In genomic region chr7:112957630-112958029, GRCm38 (mm10) we compare ENCODE assay signal across 15 mouse cellular contexts. TPM values are rescaled to one million over a fixed set of nuclear protein-coding genes. Genes with fewer than 3 reads are reported as not detected.
A peak's percentile ranks its signal among the peaks of the same experiment; 100 is the strongest.
DNase-seq lines count a peak whose midpoint lies in the region; ATAC-seq and TF ChIP-seq lines count a peak whose summit lies in the region.
"Had no signal": no experiment of that assay in that cellular context is flagged by ENCODE, and none has a peak within 500 bp of the region (broad histone marks: within the 10 kb centered on the region; RNA-seq: fewer than 3 reads in every experiment).

No protein-coding gene starts in this region.

- no peak overlapping the region for H3K9ac ChIP-seq in heart, embryonic 12.5 days
- no peak overlapping the region for H3K9ac ChIP-seq in midbrain, embryonic 16.5 days (ENCODE audit: low read depth, low read length)
- no peak overlapping the region for H3K9ac ChIP-seq in midbrain, embryonic 15.5 days
- H3K9ac ChIP-seq in kidney, embryonic 16.5 days (replicated peaks; ENCODE audit: low read length): no peak overlapping the region
- H3K9ac ChIP-seq in liver, postnatal 0 days (replicated peaks): no peak overlapping the region
- H3K9ac ChIP-seq: liver, embryonic 14.5 days had no signal

- peaks cover 26% of the 10 kb centered on the region for H3K4me1 ChIP-seq in heart, embryonic 12.5 days (replicated peaks)
- H3K4me1 ChIP-seq in midbrain, embryonic 16.5 days (ENCODE audit: control insufficient read depth, insufficient read depth, low read length): peaks cover 7% of the 10 kb centered on the region
- H3K4me1 ChIP-seq in midbrain, embryonic 15.5 days: peaks cover 19% of the 10 kb centered on the region
- H3K4me1 ChIP-seq in kidney, embryonic 16.5 days (ENCODE audit: insufficient read depth, low read length): peaks cover 29% of the 10 kb centered on the region
- peaks cover 9% of the 10 kb centered on the region for H3K4me1 ChIP-seq in liver, postnatal 0 days (ENCODE audit: insufficient read depth)

- no peak for ATAC-seq in heart, embryonic 12.5 days (ENCODE audit: insufficient number of reproducible peaks, low FRiP score)
- ATAC-seq in midbrain, embryonic 16.5 days: no peak
- no peak for ATAC-seq in midbrain, embryonic 15.5 days (replicated peaks)
- ATAC-seq in kidney, embryonic 16.5 days (ENCODE audit: low FRiP score, low TSS enrichment): no peak
- no peak for ATAC-seq in liver, postnatal 0 days

- TF ChIP-seq CTCF in liver, postnatal 0 days (IDR thresholded peaks at IDR 0.05; ENCODE audit: low read depth): no peak

- 61% methylated on average over 6 of the region's 6 CpGs for WGBS in heart, embryonic 12.5 days
- WGBS in midbrain, embryonic 16.5 days: 38% methylated on average over 6 of the region's 6 CpGs
- WGBS in midbrain, embryonic 15.5 days: 32% methylated on average over 6 of the region's 6 CpGs
- WGBS in kidney, embryonic 16.5 days: 23% methylated on average over 6 of the region's 6 CpGs
- WGBS in liver, postnatal 0 days (ENCODE audit: insufficient replicate concordance): 59% methylated on average over 6 of the region's 6 CpGs

- H3K27ac ChIP-seq in heart, embryonic 12.5 days (ENCODE audit: poor library complexity, severe bottlenecking): no peak overlapping the region
- no peak overlapping the region for H3K27ac ChIP-seq in midbrain, embryonic 16.5 days (ENCODE audit: low read length)
- H3K27ac ChIP-seq in midbrain, embryonic 15.5 days: no peak overlapping the region
- H3K27ac ChIP-seq in kidney, embryonic 16.5 days (ENCODE audit: low read length): no peak overlapping the region; the same call in 1 of the 2 replicates
- no peak overlapping the region for H3K27ac ChIP-seq in liver, postnatal 0 days (ENCODE audit: low read depth)
- H3K27ac ChIP-seq: liver, embryonic 14.5 days had no signal

- H3K4me2 ChIP-seq in heart, embryonic 12.5 days: peak overlapping the region; percentile 15; the same call in 1 of the 2 replicates
- 0 out of 2 replicates have a peak overlapping the region, but pooled peaks have one; percentile 8 for H3K4me2 ChIP-seq in midbrain, embryonic 16.5 days (ENCODE audit: low read length)
- H3K4me2 ChIP-seq in midbrain, embryonic 15.5 days: no peak overlapping the region
- H3K4me2 ChIP-seq in kidney, embryonic 16.5 days (replicated peaks; ENCODE audit: low read depth, low read length): peak overlapping the region; percentile 72
- no peak overlapping the region for H3K4me2 ChIP-seq in liver, postnatal 0 days (ENCODE audit: low read depth, low read length)

- H3K36me3 ChIP-seq in heart, embryonic 12.5 days: no peaks in the 10 kb centered on the region
- H3K36me3 ChIP-seq in midbrain, embryonic 16.5 days (ENCODE audit: control insufficient read depth, insufficient read depth, low read length): no peaks in the 10 kb centered on the region
- H3K36me3 ChIP-seq in midbrain, embryonic 15.5 days (replicated peaks): no peaks in the 10 kb centered on the region
- no peaks in the 10 kb centered on the region for H3K36me3 ChIP-seq in kidney, embryonic 16.5 days (ENCODE audit: insufficient read depth, low read length)
- H3K36me3 ChIP-seq in liver, postnatal 0 days (replicated peaks; ENCODE audit: insufficient read depth, low read length): no peaks in the 10 kb centered on the region

- H3K27me3 ChIP-seq in heart, embryonic 12.5 days (replicated peaks): peaks cover 30% of the 10 kb centered on the region
- peaks cover 34% of the 10 kb centered on the region for H3K27me3 ChIP-seq in midbrain, embryonic 16.5 days (ENCODE audit: control insufficient read depth, insufficient read depth, low read depth, low read length)
- H3K27me3 ChIP-seq in midbrain, embryonic 15.5 days (replicated peaks): peaks cover 42% of the 10 kb centered on the region
- H3K27me3 ChIP-seq in kidney, embryonic 16.5 days (ENCODE audit: insufficient read depth, low read length): peaks cover 17% of the 10 kb centered on the region
- peaks cover 43% of the 10 kb centered on the region for H3K27me3 ChIP-seq in liver, postnatal 0 days (ENCODE audit: insufficient read depth, low read length)

- no peak for TF ChIP-seq EP300 in liver, postnatal 0 days (IDR thresholded peaks at IDR 0.05; ENCODE audit: low read depth)

- no peak overlapping the region for H3K4me3 ChIP-seq in heart, embryonic 12.5 days
- no peak overlapping the region for H3K4me3 ChIP-seq in midbrain, embryonic 16.5 days (ENCODE audit: low read depth, low read length)
- H3K4me3 ChIP-seq in midbrain, embryonic 15.5 days: no peak overlapping the region
- peak overlapping the region; percentile 53 for H3K4me3 ChIP-seq in kidney, embryonic 16.5 days (ENCODE audit: low read length)
- no peak overlapping the region for H3K4me3 ChIP-seq in liver, postnatal 0 days (ENCODE audit: low read depth, low read length)
- H3K4me3 ChIP-seq: megakaryocyte, embryonic 14.5 days had no signal

- intact Hi-C loops in heart, postnatal 36 days (cut with DNase I): loop anchor here (1.0 to 10.0 kb wide), 2 partner anchors 101 to 177 kb away; no protein-coding TSS in a partner anchor

- H3K9me3 ChIP-seq in heart, embryonic 12.5 days (replicated peaks): peaks cover under 1% of the 10 kb centered on the region; the same call in 1 of the 2 replicates
- H3K9me3 ChIP-seq in midbrain, embryonic 16.5 days (replicated peaks; ENCODE audit: control insufficient read depth, low read length, poor library complexity, severe bottlenecking): no peaks in the 10 kb centered on the region
- H3K9me3 ChIP-seq in midbrain, embryonic 15.5 days: no peaks in the 10 kb centered on the region
- no peaks in the 10 kb centered on the region for H3K9me3 ChIP-seq in kidney, embryonic 16.5 days (ENCODE audit: low read length)
- no peaks in the 10 kb centered on the region for H3K9me3 ChIP-seq in liver, postnatal 0 days (ENCODE audit: low read length)

- DNase-seq in heart, postnatal 36 days: no peak
- no peak for DNase-seq in spleen, postnatal 4 days (ENCODE audit: low spot score in 2 of 2)
- DNase-seq in liver, postnatal 0 days: no peak
- no peak for DNase-seq in frontal cortex, postnatal 36 days (ENCODE audit: low spot score in 2 of 2)
- DNase-seq: cerebellum, postnatal 36 days; retina, postnatal 1 day; thymus, postnatal 14 days had no signal

RNA-seq across cellular contexts. Expression of gene Rassf10, which starts 3.9 kb away (rescaled TPM):
- 2.7 and 2.8 TPM in 2 replicates for polyA plus RNA-seq in heart, embryonic 12.5 days (2016; fragmentation: Nextera tagmentation; extraction: Ambion mirVana)
- 1 to 10 TPM; 1.2 to 1.9 TPM for total RNA-seq in heart, postnatal 36 days (2021)
- polyA plus RNA-seq in midbrain, embryonic 16.5 days (2015; fragmentation: Nextera tagmentation; extraction: Ambion mirVana): 2.7 and 4.2 TPM in 2 replicates
- 3.6 and 5.4 TPM in 2 replicates for polyA plus RNA-seq in midbrain, embryonic 15.5 days (2015; fragmentation: Nextera tagmentation; extraction: Ambion mirVana)
- 18.3 and 20.4 TPM in 2 replicates for polyA plus RNA-seq in kidney, embryonic 16.5 days (2015; fragmentation: Nextera tagmentation; extraction: Ambion mirVana)
- 0.12 and 0.13 TPM in 2 replicates for polyA plus RNA-seq in liver, postnatal 0 days (2015; fragmentation: Nextera tagmentation; extraction: Ambion mirVana)
- total RNA-seq: hematopoietic stem cell, adult 5-6 weeks had no signal
- polyA plus RNA-seq: C2C12 had no signal

Comparison
In these comparisons a context has a peak if more than half of its experiments do, and no peak if none do; other contexts are left out.
1. H3K4me2 ChIP-seq: peak in heart, embryonic 12.5 days (single experiment), midbrain, embryonic 16.5 days (single experiment) and kidney, embryonic 16.5 days (single experiment); none in midbrain, embryonic 15.5 days (single experiment) and liver, postnatal 0 days (single experiment).